ENCODE assay signal across 26 mouse cellular contexts in the genomic region with DNA sequence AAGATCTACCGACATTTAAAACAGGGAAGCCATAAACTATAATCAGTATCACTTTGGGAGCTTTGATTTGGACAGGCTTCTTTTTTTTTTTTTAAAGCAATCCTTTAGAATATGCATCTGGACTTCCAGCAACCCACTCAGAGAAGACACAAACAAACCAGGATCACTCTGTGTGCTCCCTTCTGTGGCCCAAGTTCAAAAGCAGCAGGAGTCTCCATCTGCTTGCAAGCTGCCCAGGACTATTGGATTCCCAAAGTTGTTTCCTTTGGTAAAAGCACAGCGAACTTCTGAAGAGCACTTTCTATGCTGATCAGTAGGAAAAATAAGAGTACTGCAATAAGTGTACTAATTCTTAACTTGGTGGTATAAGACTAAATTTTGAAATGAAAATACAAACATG.
DNase-seq lines count a peak whose midpoint lies in the region; ATAC-seq and TF ChIP-seq lines count a peak whose summit lies in the region.
"Had no signal": no experiment of that assay in that cellular context is flagged by ENCODE, and none has a peak within 500 bp of the region (broad histone marks: within the 10 kb centered on the region; RNA-seq: fewer than 3 reads in every experiment).

No protein-coding gene starts in this region.

- no peak for TF ChIP-seq POLR2A in myocyte (IDR thresholded peaks at IDR 0.05; ENCODE audit: insufficient read length, low read depth)

- no peaks in the 10 kb centered on the region for H3K27me3 ChIP-seq in heart, embryonic 11.5 days (ENCODE audit: control insufficient read depth, insufficient read depth, low read length)
- no peaks in the 10 kb centered on the region for H3K27me3 ChIP-seq in myocyte (ENCODE audit: control insufficient read depth, insufficient read depth, insufficient read length)
- H3K27me3 ChIP-seq: CH12.LX; embryonic facial prominence, embryonic 12.5 days; hindbrain, embryonic 12.5 days; limb, embryonic 15.5 days; lung, embryonic 15.5 days had no signal

- TF ChIP-seq CTCF in gastrocnemius, adult 2 months (IDR thresholded peaks at IDR 0.05) = no peak

- no peaks in the 10 kb centered on the region for H3K36me3 ChIP-seq in heart, embryonic 11.5 days (ENCODE audit: control insufficient read depth, insufficient read depth, low read length)
- no peaks in the 10 kb centered on the region for H3K36me3 ChIP-seq in myocyte (ENCODE audit: control insufficient read depth, insufficient read depth)
- H3K36me3 ChIP-seq: embryonic facial prominence, embryonic 12.5 days; G1E; hindbrain, embryonic 12.5 days; limb, embryonic 15.5 days; lung, embryonic 15.5 days had no signal

- no peaks in the 10 kb centered on the region for H3K4me1 ChIP-seq in heart, embryonic 11.5 days (ENCODE audit: control insufficient read depth, insufficient read depth, low read length)
- H3K4me1 ChIP-seq: embryonic facial prominence, embryonic 12.5 days; hindbrain, embryonic 12.5 days; limb, embryonic 15.5 days; lung, embryonic 15.5 days had no signal

- intact Hi-C loops in gastrocnemius, adult 2 months (cut with DNase I) = loop anchor here (5.0 kb wide), 1 partner anchor 133 kb away; the partner anchor contains the start of gene Calcrl
- intact Hi-C loops in heart, postnatal 10 days (cut with DNase I) = no loop called here
- intact Hi-C loops in left cerebral cortex, postnatal 4 days (cut with DNase I) = no loop called here

- H3K4me3 ChIP-seq in gastrocnemius, adult 2 months = no peak overlapping the region
- H3K4me3 ChIP-seq in heart, embryonic 11.5 days (ENCODE audit: low read depth, low read length) = no peak overlapping the region
- no peak overlapping the region for H3K4me3 ChIP-seq in myocyte
- H3K4me3 ChIP-seq: embryonic facial prominence, embryonic 12.5 days; hindbrain, embryonic 12.5 days; left cerebral cortex, adult 2 months; limb, embryonic 15.5 days; lung, embryonic 15.5 days had no signal

- no peaks in the 10 kb centered on the region for H3K9me3 ChIP-seq in heart, embryonic 11.5 days (replicated peaks; ENCODE audit: control insufficient read depth, low read length)
- H3K9me3 ChIP-seq: embryonic facial prominence, embryonic 12.5 days; G1E; hindbrain, embryonic 12.5 days; limb, embryonic 15.5 days; lung, embryonic 15.5 days had no signal

- H3K4me2 ChIP-seq in heart, embryonic 11.5 days = no peak overlapping the region
- H3K4me2 ChIP-seq in myocyte (ENCODE audit: low read depth) = peak overlapping the region; percentile 19
- H3K4me2 ChIP-seq: embryonic facial prominence, embryonic 12.5 days; hindbrain, embryonic 12.5 days; limb, embryonic 15.5 days; lung, embryonic 15.5 days had no signal

- H3K9ac ChIP-seq in heart, embryonic 11.5 days (ENCODE audit: low read depth, low read length) = no peak overlapping the region
- H3K9ac ChIP-seq: embryonic facial prominence, embryonic 12.5 days; forebrain, postnatal 0 days; hindbrain, embryonic 12.5 days; limb, embryonic 15.5 days; liver, embryonic 14.5 days; lung, embryonic 15.5 days had no signal

- peak overlapping the region; percentile 49 for H3K27ac ChIP-seq in gastrocnemius, adult 2 months
- no peak overlapping the region for H3K27ac ChIP-seq in heart, embryonic 11.5 days (ENCODE audit: low read depth, low read length)
- H3K27ac ChIP-seq: embryonic facial prominence, embryonic 12.5 days; hindbrain, embryonic 12.5 days; kidney, postnatal 0 days; left cerebral cortex, adult 2 months; limb, embryonic 15.5 days; liver, embryonic 14.5 days; lung, embryonic 15.5 days; macrophage; stomach, postnatal 0 days had no signal

- no peaks in the 10 kb centered on the region for H3K79me2 ChIP-seq in myocyte (ENCODE audit: control insufficient read depth, insufficient read depth)

- no peak for ATAC-seq in heart, embryonic 11.5 days (replicated peaks; ENCODE audit: insufficient number of reproducible peaks, low FRiP score, low TSS enrichment)
- ATAC-seq: forebrain, postnatal 0 days; Patski had no signal

- 56% methylated on average over 2 of the region's 2 CpGs for WGBS in heart, embryonic 11.5 days (ENCODE audit: insufficient replicate concordance)

- H3ac ChIP-seq in myocyte (ENCODE audit: control insufficient read depth, insufficient read length) = no peak overlapping the region

- DNase-seq in gastrocnemius, adult 2 months = no peak
- no peak for DNase-seq in gastrocnemius, adult 8-10 months (ENCODE audit: low spot score in 2 of 2)
- DNase-seq in heart, postnatal 10 days = peak; percentile 12 to 19
- DNase-seq in left cerebral cortex, postnatal 4 days = peak; percentile 69
- DNase-seq in left cerebral cortex, adult 11 months (ENCODE audit: low spot score) = no peak
- DNase-seq: B cell, adult 2 months; cerebellum, adult 8-10 months; forebrain, postnatal 0 days; gastrocnemius, postnatal 36 days; right cerebral cortex, postnatal 14 days; thymus, adult 2 months; thymus, postnatal 4 days had no signal

TF ChIP-seq in myocyte, 11 proteins besides CTCF, POLR2A, EP300 and RAD21:
- TF ChIP-seq TCF3 (IDR thresholded peaks at IDR 0.05; ENCODE audit: insufficient read length, low read depth) (no peak), MYOG (IDR thresholded peaks at IDR 0.05; ENCODE audit: control insufficient read depth in 1 of 3, insufficient read depth in 1 of 3, insufficient read length in 2 of 3, low read depth in 2 of 3) (no peak), E2F4 (IDR thresholded peaks at IDR 0.05; ENCODE audit: insufficient read depth) (no peak), MYOD1 (IDR thresholded peaks at IDR 0.05; ENCODE audit: control insufficient read depth in 1 of 3, insufficient read length in 2 of 3, low read depth in 2 of 3) (no peak), MAX (IDR thresholded peaks at IDR 0.05; ENCODE audit: low read depth) (no peak), POLR2AphosphoS2 (IDR thresholded peaks at IDR 0.05; ENCODE audit: insufficient read length, low read depth) (no peak), USF1 (IDR thresholded peaks at IDR 0.05; ENCODE audit: low read depth) (no peak), SRF (IDR thresholded peaks at IDR 0.05; ENCODE audit: control insufficient read depth, insufficient read length, low read depth) (no peak), TCF12 (IDR thresholded peaks at IDR 0.05; ENCODE audit: insufficient read depth, poor library complexity, severe bottlenecking) (no peak), CEBPB (IDR thresholded peaks at IDR 0.05; ENCODE audit: insufficient read depth, poor library complexity, severe bottlenecking) (no peak), REST (IDR thresholded peaks at IDR 0.05; ENCODE audit: insufficient read depth, insufficient read length) (no peak)

Comparison
In these comparisons a context has a peak if more than half of its experiments do, and no peak if none do; other contexts are left out.
1. DNase-seq: peak in heart, postnatal 10 days (2 of 2) and left cerebral cortex, postnatal 4 days (single experiment); none in gastrocnemius, adult 2 months (single experiment), gastrocnemius, adult 8-10 months (0 of 2) and left cerebral cortex, adult 11 months (single experiment).